Comparison of ENCODE assay signal across 10 mouse cellular contexts in genomic region chr6:53143846-53144584, GRCm38 (mm10).
DNase-seq lines count a peak whose midpoint lies in the region; ATAC-seq and TF ChIP-seq lines count a peak whose summit lies in the region.
"Had no signal": no experiment of that assay in that cellular context is flagged by ENCODE, and none has a peak within 500 bp of the region (broad histone marks: within the 10 kb centered on the region; RNA-seq: fewer than 3 reads in every experiment).

No protein-coding gene starts in this region.

- H3K9ac ChIP-seq in forebrain, postnatal 0 days, result no peak overlapping the region
- H3K9ac ChIP-seq: stomach, embryonic 15.5 days had no signal

- no peak overlapping the region for H3K4me3 ChIP-seq in gastrocnemius, adult 2 months
- no peak overlapping the region for H3K4me3 ChIP-seq in forebrain, postnatal 0 days (ENCODE audit: low read depth, low read length)
- H3K4me3 ChIP-seq: stomach, embryonic 15.5 days had no signal

- peak; percentile 70 for TF ChIP-seq CTCF in gastrocnemius, adult 2 months (IDR thresholded peaks at IDR 0.05)
- TF ChIP-seq CTCF in forebrain, postnatal 0 days (IDR thresholded peaks at IDR 0.05; ENCODE audit: low read depth), result peak; percentile 72

- no peaks in the 10 kb centered on the region for H3K27me3 ChIP-seq in forebrain, postnatal 0 days (ENCODE audit: insufficient read depth, low read length)
- H3K27me3 ChIP-seq: stomach, embryonic 15.5 days had no signal

- H3K27ac ChIP-seq in gastrocnemius, adult 2 months, result no peak overlapping the region
- H3K27ac ChIP-seq in forebrain, postnatal 0 days (ENCODE audit: low read depth, low read length), result no peak overlapping the region
- H3K27ac ChIP-seq: stomach, embryonic 15.5 days had no signal

- intact Hi-C loops in gastrocnemius, adult 2 months (cut with DNase I), result no loop called here

- DNase-seq in gastrocnemius, adult 2 months, result peak; percentile 28
- no peak for DNase-seq in gastrocnemius, postnatal 25 days
- DNase-seq in CD4-positive helper T cell, adult 2 months (ENCODE audit: low read depth, low spot score), result peak; percentile 8
- DNase-seq in cerebellum, adult 18-20 months, result peak; percentile 43 to 55
- DNase-seq in forebrain, postnatal 0 days, result peak; percentile 76
- peak; percentile 66 to 72 for DNase-seq in kidney, postnatal 4 days
- DNase-seq in lung, postnatal 10 days, result peak; percentile 57
- peak; percentile 9 for DNase-seq in telencephalon, adult 2 months (ENCODE audit: low read depth, low spot score)

- no peak overlapping the region for H3K4me2 ChIP-seq in forebrain, postnatal 0 days (ENCODE audit: low read depth)
- H3K4me2 ChIP-seq: stomach, embryonic 15.5 days had no signal

- no peaks in the 10 kb centered on the region for H3K4me1 ChIP-seq in forebrain, postnatal 0 days (ENCODE audit: insufficient read depth)
- H3K4me1 ChIP-seq: stomach, embryonic 15.5 days had no signal

- WGBS in forebrain, postnatal 0 days, result 14% methylated on average over 4 of the region's 4 CpGs

- no peaks in the 10 kb centered on the region for H3K9me3 ChIP-seq in forebrain, postnatal 0 days (ENCODE audit: low read length)
- H3K9me3 ChIP-seq: stomach, embryonic 15.5 days had no signal

- H3K36me3 ChIP-seq in forebrain, postnatal 0 days (ENCODE audit: insufficient read depth), result no peaks in the 10 kb centered on the region
- H3K36me3 ChIP-seq: G1E; stomach, embryonic 15.5 days had no signal

- ATAC-seq in forebrain, postnatal 0 days, result peak; percentile 42
